Mouse (Mus musculus) midbrain, postnatal 0 days (tissue): ENCODE measurements at regions not wholly inside any gene's neighbourhood (a gene's known extent, or its start where the extent isn't known, plus 50 kb on each side); places are given as distances from the start of the nearest gene placed in this dataset.

Source experiments
- ATAC-seq: fragments of 200-750 bp; cut with Nextera tagmentation; 2 replicates; pipeline ENCODE4 v1.8.0; 2017; ENCODE audit warnings: moderate number of reproducible peaks, mild to moderate bottlenecking, moderate TSS enrichment, moderate library complexity; ENCODE audit not compliant: low FRiP score
- DNase-seq: peaks from one replicate; pipeline ENCODE4 v3.0.0-alpha.2; 2015; ENCODE audit warnings: low spot score
- H3K27ac ChIP-seq: fragments of 300-500 bp; sonication (generic); 2 replicates; pipeline ENCODE4 v1.5.1; 2014; ENCODE audit warnings: low read depth, mild to moderate bottlenecking, low read length, mixed read lengths
- H3K27me3 ChIP-seq: fragments of 300-500 bp; sonication (generic); 2 replicates; pipeline ENCODE4 v1.6.1; 2014; ENCODE audit warnings: low read length, control low read depth, mixed read lengths; ENCODE audit not compliant: insufficient read depth
- H3K36me3 ChIP-seq: fragments of 300-500 bp; sonication (generic); 2 replicates; pipeline ENCODE4 v1.6.1; 2014; ENCODE audit warnings: low read length, control low read depth, mixed read lengths; ENCODE audit not compliant: insufficient read depth
- H3K4me1 ChIP-seq: fragments of 300-500 bp; sonication (generic); 2 replicates; pipeline ENCODE4 v1.6.1; 2014; ENCODE audit warnings: mild to moderate bottlenecking, control low read depth, antibody characterized with exemption, low read length, mixed read lengths; ENCODE audit not compliant: insufficient read depth
- H3K4me2 ChIP-seq: fragments of 300-500 bp; sonication (generic); 2 replicates; pipeline ENCODE4 v1.6.1; 2014; ENCODE audit warnings: low read depth, mild to moderate bottlenecking, low read length, mixed read lengths; ENCODE audit not compliant: poor library complexity, severe bottlenecking
- H3K4me3 ChIP-seq: fragments of 300-500 bp; sonication (generic); 2 replicates; pipeline ENCODE4 v1.5.1; 2014; ENCODE audit warnings: low read depth, mild to moderate bottlenecking, low read length, moderate library complexity
- H3K9ac ChIP-seq: fragments of 300-500 bp; sonication (generic); replicated peaks from 2 replicates; pipeline ENCODE4 v1.6.1; 2014; ENCODE audit warnings: mild to moderate bottlenecking, low read length, moderate library complexity, mixed read lengths; ENCODE audit not compliant: poor library complexity, severe bottlenecking
- H3K9me3 ChIP-seq: fragments of 300-500 bp; sonication (generic); 2 replicates; pipeline ENCODE4 v1.6.1; 2016; ENCODE audit warnings: low read length, control low read depth
- CTCF ChIP-seq: IDR thresholded peaks from 2 replicates; pipeline ENCODE4 v1.5.1; 2016; ENCODE audit warnings: antibody characterized with exemption, mild to moderate bottlenecking
- WGBS: fragments of 180-500 bp; shearing (Covaris S2); extraction: QIAGEN DNeasy Blood & Tissue Kit; methylation state at CpG from one replicate; pipeline ENCODE4 v1.1.7; 2014; 5-methylcytosine and 5-hydroxymethylcytosine counted together

GRCm38 (mm10) chr17:76110856-76111255, 559.1 kb upstream of the Fam98a start:
- H3K4me3 ChIP-seq: no peak overlapping the region
- H3K9me3 ChIP-seq: no peaks in the 10 kb centered on the region
- no peak overlapping the region for H3K9ac ChIP-seq
- no peak for DNase-seq
- H3K36me3 ChIP-seq: no peaks in the 10 kb centered on the region
- no peak for TF ChIP-seq CTCF
- ATAC-seq: no peak
- H3K4me1 ChIP-seq: no peaks in the 10 kb centered on the region
- no peaks in the 10 kb centered on the region for H3K27me3 ChIP-seq
- WGBS: 81% methylated on average over 1 of the region's 1 CpGs
- H3K4me2 ChIP-seq: no peak overlapping the region
- H3K27ac ChIP-seq: no peak overlapping the region

- ATAC-seq: no peak
- WGBS: 93% methylated on average over 3 of the region's 3 CpGs
Observed at GRCm38 (mm10) chr17:76083536-76083935, 531.8 kb upstream of the Fam98a start.

GRCm38 (mm10) chr17:76081780-76082179, 530.0 kb upstream of the Fam98a start:
- no peak overlapping the region for H3K4me3 ChIP-seq
- no peak overlapping the region for H3K9ac ChIP-seq
- no peaks in the 10 kb centered on the region for H3K4me1 ChIP-seq
- H3K9me3 ChIP-seq: no peaks in the 10 kb centered on the region
- ATAC-seq (no peak; the same call in 1 of the 2 replicates), DNase-seq (no peak)
- no peak for TF ChIP-seq CTCF
- H3K27me3 ChIP-seq: no peaks in the 10 kb centered on the region
- H3K36me3 ChIP-seq: no peaks in the 10 kb centered on the region
- H3K27ac ChIP-seq: no peak overlapping the region
- WGBS: 79% methylated on average over 2 of the region's 2 CpGs
- no peak overlapping the region for H3K4me2 ChIP-seq

More at GRCm38 (mm10) chr17:76083536-76083935, 531.8 kb upstream of the Fam98a start:
- no peaks in the 10 kb centered on the region for H3K27me3 ChIP-seq
- H3K36me3 ChIP-seq: no peaks in the 10 kb centered on the region
- no peak overlapping the region for H3K4me2 ChIP-seq
- H3K9ac ChIP-seq: no peak overlapping the region
- no peak overlapping the region for H3K4me3 ChIP-seq
- no peaks in the 10 kb centered on the region for H3K4me1 ChIP-seq
- TF ChIP-seq CTCF: no peak
- no peaks in the 10 kb centered on the region for H3K9me3 ChIP-seq
- DNase-seq: no peak
- no peak overlapping the region for H3K27ac ChIP-seq

GRCm38 (mm10) chr17:76046438-76046837, 494.7 kb upstream of the Fam98a start:
- 87% methylated on average over 1 of the region's 1 CpGs for WGBS
- Histone ChIP-seq H3K4me1 (no peaks in the 10 kb centered on the region), H3K9ac (no peak overlapping the region), H3K27me3 (no peaks in the 10 kb centered on the region), H3K4me3 (no peak overlapping the region), H3K4me2 (no peak overlapping the region), H3K9me3 (no peaks in the 10 kb centered on the region), H3K36me3 (no peaks in the 10 kb centered on the region), H3K27ac (no peak overlapping the region)
- no peak for TF ChIP-seq CTCF
- DNase-seq (no peak), ATAC-seq (no peak)

GRCm38 (mm10) chr17:76032710-76033109, 481.0 kb upstream of the Fam98a start:
- ATAC-seq (no peak), DNase-seq (no peak)
- no peak overlapping the region for H3K27ac ChIP-seq
- no peak for TF ChIP-seq CTCF
- no peak overlapping the region for H3K9ac ChIP-seq
- H3K4me1 ChIP-seq: no peaks in the 10 kb centered on the region
- H3K4me2 ChIP-seq: no peak overlapping the region
- H3K36me3 ChIP-seq: no peaks in the 10 kb centered on the region
- H3K27me3 ChIP-seq: no peaks in the 10 kb centered on the region
- no peaks in the 10 kb centered on the region for H3K9me3 ChIP-seq
- 69% methylated on average over 1 of the region's 1 CpGs for WGBS
- H3K4me3 ChIP-seq: no peak overlapping the region

- H3K4me2 ChIP-seq: no peak overlapping the region
- H3K4me3 ChIP-seq: no peak overlapping the region
- H3K4me1 ChIP-seq: no peaks in the 10 kb centered on the region
- H3K9ac ChIP-seq: no peak overlapping the region
- ATAC-seq (no peak), DNase-seq (no peak)
- H3K27me3 ChIP-seq: no peaks in the 10 kb centered on the region
- H3K9me3 ChIP-seq: no peaks in the 10 kb centered on the region
- WGBS: 74% methylated on average over 1 of the region's 1 CpGs
- H3K27ac ChIP-seq: no peak overlapping the region
- no peak for TF ChIP-seq CTCF
- no peaks in the 10 kb centered on the region for H3K36me3 ChIP-seq
Observed at GRCm38 (mm10) chr17:76008011-76008410, 456.3 kb upstream of the Fam98a start.
